Mouse (Mus musculus) adrenal gland, postnatal 4 days (tissue): ENCODE results near the gene Igf2bp3. TPM values are rescaled to one million over a fixed set of nuclear protein-coding genes. Genes with fewer than 3 reads are reported as not detected.

Source experiments
- DNase-seq, 2 experiments: peaks; one replicate each; pipeline ENCODE4 v3.0.0; 2021 to 2022; ENCODE audit warnings: low spot score in 2 of 2, mixed read lengths in 2 of 2
- total RNA-seq, 2 experiments: library from RNA; stranded (reverse); gene quantifications; 2 replicates each; pipeline ENCODE4 v1.2.3; 2021

The Igf2bp3 gene
- total RNA-seq, 2 experiments from 2014 or later: 16.9 to 17.5 TPM

DNA sequence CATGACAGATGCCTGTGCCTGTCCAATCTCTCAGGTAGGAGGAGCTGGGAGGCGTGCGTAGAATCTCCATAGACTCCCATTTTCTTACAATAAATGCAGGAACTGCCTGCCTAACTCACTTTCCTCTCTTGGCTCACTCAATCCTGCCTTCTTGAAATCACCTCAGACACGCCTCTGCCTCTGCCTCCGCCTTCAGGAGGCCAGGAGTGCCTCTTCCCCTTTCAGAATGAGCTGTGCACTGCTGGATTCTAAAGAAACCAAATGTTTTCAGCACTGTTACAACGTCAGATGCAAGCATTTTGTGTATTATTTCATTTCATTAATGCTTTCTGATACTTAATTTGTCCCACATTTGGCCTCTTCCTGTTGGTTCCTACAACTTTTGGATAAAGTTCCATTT is 38.7 kb downstream of the Igf2bp3 start:
- DNase-seq: no peak

DNA sequence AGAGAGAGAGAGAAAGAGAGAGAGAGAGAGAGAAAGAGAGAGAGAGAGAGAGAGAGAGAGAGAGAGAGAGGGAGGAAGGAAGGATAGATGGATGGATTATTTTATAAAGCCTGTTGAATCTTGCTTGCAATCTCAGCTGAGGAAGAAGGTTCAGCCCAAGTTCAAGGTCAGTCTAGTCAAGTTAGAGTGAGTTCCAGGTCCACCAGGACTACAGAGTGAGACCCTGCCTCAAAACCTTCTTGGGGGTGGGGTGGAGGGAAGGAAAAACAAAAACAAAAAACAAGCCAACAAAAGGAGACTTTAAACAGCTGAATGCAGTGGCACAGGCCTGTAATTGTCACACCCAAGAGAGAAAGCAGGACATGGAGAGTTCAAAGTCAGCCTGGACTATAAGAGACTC is 40.1 kb downstream of the Igf2bp3 start:
- no peak for DNase-seq

DNA sequence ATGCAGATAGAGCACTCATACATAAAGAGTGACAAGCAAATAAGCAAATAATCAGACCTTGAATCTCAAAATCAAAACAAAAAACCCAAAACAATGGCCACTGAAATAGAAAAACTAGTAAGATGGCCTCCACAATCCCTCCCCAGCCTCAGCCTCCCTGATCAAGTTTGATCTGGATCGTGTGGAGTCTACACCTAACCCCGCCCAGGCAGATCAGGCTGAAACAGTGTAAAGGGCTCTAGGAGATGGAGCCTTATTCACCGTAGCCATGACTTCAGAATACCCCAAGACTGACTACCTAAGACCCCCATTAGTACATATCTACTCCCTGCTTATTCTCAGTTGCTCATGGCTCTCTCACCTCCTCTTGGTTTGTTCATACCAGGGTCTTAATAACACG is 41.1 kb downstream of the Igf2bp3 start:
- no peak for DNase-seq

DNA sequence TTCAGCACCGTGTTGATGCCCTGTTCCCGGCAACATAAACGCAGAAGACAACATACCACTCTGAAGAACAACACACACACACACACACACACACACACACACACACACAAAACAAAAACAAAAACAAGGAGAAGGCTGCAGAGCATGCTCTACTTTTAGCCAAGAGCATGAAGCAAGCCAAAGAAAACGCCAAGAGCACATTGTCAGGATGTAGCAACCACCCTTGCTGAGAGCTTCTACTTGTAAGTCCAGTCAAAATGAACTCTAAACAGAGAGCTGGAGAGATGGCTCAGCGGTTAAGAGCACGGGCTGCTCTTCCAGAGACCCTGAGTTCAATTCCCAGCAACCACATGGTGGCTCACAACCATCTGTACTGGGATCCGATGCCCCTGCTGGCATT is 41.5 kb downstream of the Igf2bp3 start:
- no peak for DNase-seq

DNA sequence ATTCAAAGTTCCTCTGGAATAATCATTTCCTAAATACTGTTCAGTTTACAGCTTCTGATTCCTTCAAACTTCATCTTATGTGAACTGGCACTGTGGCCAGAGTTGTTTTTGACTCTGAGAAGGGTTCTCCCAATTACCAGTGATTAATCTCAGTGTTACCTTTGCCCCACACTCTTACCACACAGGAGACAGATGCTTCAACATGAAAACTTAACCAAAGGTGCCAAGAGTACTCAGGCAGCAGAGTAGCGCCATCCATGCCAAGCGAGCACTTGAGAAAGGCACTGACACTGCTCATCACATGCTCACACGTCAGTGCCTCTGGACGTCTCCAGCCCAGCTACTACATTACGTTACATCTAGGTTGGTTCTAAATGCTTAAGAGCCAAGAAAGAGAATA is 43.5 kb downstream of the Igf2bp3 start:
- DNase-seq: no peak

DNA sequence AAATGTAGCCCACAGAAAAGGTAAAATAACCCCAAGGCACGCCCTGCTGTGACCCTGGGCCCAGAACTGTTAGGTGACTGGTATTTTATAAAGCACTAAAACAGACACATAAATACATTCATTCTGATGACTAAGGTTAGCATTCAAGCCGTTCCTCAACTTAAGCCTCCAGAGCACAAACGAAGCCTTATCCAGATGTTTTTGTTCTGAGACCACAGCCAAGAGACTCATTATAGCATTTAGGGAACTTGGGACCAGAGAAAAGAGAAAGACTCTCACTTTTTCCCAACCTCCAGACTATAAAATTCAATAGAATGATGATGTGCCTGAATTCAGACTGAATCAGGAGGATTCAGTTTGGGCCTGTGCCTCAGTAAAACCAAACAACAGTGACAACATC is 46.1 kb downstream of the Igf2bp3 start:
- no peak for DNase-seq

DNA sequence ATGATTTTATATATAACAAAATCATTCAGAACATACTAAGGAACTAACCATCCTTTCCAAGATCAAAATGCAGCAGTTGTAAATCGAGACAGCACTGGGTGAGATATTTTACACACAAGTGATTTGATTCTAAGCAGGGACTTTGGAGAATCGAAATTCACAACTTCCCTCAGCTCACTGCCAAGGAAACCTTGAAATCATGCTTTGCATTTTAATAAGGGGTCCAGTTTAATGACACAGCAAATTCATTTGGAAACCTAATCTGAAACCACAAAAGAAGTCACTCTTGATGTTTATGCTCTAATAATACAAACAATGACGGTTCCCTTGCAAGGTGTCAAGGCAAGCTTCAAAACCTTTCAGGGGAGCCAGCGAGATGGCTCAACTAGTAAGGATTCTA is 47.4 kb downstream of the Igf2bp3 start:
- DNase-seq: no peak

DNA sequence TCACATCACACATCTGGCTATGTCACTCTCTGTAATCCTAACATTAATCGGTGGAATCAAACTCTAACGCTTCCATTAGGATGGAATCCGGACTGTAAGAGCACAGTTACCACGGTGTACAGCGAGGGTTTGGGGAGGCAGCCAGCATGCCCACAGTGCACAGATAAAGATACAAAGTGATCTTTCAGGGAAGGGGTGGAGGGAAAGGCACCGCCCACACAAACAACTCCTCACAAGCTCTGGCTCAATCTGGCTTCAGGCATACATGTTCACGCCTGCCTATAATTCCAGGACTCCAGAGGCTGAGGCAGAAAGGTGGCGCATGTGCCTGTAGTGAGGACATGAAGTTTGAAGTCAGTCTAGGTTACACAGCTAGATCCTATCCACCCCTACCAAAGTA is 48.4 kb downstream of the Igf2bp3 start:
- no peak for DNase-seq

DNA sequence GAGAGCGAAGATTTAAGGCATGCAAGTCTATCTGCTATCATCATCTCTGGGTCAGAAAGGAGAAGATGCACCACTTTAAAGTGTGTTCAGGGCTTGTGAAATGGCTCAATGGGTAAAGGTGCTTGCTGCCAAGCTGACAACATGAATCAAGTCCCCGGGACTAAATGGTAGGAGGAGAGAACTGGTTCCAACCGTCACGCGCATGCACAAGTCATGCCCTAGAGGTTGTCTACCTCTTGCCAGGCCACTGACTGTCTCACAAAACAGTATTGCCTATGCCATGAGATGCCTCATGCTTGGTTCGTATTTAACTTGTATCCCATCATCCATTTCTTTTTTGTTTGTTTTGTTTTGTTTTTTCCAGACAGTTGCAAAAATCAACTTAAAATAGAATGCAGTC is 48.9 kb downstream of the Igf2bp3 start:
- no peak for DNase-seq

DNA sequence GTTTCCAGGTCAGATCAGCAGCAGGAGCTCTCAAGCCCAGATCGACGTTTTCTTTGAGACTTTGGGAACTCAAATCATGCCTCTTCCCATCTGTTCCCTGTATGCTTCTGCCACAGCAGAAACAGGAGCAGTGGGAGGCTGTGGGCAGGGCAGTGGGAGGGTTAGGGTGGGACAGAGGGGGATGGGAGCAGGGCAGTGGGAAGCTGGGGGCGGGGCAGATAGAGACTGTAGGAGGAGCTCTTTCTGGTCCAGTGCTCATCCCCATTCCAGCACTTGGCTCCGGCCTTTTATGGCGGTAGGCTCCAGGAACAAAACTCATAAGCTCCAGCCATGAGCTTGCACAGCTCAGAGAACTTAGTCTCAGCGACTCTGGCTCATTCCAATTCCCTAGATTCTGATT is 49.7 kb downstream of the Igf2bp3 start:
- DNase-seq: no peak

DNA sequence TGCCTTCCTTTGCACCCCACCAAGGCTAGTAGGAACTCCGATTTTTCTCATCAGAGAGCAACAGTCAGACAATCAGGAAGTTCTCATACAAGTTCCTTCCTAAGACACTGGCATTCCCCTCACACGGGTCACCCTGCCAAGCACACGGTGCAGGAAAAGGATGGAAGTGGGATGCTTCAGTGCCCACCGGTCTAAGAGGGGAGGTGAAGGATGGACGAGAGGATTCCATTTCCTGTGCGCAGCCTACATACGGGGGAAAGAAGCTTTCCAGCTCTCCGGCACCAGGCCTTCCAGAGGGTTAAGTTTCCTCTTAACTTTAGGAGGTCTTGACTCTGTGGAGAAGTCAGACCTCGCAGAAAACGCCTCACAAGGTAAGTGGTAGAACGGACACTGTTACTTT is 50.1 kb downstream of the Igf2bp3 start:
- DNase-seq: no peak

DNA sequence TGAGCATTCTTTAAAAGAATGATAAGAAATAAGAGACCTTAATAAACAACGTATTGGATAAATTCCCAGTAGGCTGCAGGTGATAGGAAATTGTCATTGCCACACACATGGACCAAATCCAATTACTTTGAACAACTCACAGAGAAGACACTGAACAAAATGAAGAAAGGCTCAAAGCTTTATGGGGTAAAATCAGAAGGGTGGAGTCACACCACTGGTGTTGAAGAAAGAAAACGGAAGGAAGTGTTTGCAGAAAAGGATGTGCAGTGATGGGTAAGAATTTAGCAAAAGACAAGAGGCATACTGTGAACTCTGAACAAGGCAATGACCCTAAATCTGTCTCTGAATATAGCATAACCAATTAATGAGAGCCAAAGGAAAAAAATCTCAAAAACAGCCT is 54.8 kb downstream of the Igf2bp3 start:
- no peak for DNase-seq

DNA sequence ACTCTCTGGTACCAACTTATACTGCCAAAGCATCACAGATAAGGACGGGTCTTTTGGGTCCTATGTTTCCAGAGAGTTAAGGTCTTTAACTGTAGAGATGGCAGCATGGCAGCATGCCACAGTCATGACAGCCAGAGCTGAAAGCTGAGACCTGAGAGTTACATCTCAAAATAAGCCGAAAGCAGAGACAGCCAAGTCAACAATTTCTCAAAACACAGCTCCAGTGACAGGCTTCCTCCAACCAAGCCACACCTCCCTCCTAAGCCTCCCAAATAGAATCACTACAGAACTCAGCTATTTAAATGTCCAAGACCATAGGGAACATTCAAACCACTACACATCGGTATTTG is 58.0 kb downstream of the Igf2bp3 start:
- DNase-seq: no peak

DNA sequence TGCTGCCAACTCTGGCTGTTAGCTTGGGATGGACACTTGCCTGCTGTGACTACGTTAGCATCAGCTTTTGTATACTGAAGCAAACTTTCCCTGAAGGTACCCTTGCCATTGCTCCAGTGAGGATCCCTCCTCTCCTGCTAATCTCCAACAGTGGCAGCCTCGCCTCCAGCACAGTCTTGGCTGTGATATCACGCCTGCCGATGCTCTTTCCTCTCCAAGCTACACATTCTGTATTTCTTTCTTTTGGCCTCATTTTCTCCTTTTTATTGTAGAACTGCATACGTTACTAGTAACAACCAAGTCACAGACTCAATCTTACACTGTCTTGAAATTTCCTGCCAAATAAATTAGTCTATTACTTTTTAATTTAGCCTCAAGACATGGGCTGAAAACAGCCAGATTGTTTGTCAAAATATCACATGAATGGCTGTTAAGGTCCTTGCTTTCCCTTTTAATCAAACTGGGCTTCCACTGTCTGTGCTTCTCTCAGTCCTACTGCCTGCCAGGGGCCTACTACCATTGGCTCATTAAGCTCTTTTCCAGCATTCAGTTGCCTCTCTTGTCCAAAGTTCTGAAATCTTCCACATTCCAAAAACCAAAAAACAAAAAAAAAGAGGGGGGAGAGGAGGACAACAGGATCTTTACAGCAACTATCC is 58.5 kb downstream of the Igf2bp3 start:
- no peak for DNase-seq

DNA sequence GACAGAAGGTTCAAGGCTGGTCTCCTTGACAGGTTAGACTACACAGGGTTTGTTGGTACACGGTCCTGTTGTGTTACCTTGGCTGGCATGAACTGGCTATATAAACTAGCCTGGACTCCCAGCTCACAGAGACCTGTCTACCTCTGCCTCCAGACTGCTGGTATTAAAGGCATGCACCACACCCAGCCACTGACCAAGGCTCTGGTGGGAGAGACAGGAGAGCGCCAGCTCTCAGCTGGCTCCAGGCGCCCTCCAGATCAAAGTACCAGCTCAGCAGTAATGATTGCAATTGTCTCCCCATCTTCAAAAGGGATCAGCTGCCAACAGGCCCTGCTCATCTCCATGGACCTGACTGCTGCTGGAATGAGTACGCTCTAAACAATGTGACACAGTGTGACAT is 63.3 kb downstream of the Igf2bp3 start:
- no peak for DNase-seq

DNA sequence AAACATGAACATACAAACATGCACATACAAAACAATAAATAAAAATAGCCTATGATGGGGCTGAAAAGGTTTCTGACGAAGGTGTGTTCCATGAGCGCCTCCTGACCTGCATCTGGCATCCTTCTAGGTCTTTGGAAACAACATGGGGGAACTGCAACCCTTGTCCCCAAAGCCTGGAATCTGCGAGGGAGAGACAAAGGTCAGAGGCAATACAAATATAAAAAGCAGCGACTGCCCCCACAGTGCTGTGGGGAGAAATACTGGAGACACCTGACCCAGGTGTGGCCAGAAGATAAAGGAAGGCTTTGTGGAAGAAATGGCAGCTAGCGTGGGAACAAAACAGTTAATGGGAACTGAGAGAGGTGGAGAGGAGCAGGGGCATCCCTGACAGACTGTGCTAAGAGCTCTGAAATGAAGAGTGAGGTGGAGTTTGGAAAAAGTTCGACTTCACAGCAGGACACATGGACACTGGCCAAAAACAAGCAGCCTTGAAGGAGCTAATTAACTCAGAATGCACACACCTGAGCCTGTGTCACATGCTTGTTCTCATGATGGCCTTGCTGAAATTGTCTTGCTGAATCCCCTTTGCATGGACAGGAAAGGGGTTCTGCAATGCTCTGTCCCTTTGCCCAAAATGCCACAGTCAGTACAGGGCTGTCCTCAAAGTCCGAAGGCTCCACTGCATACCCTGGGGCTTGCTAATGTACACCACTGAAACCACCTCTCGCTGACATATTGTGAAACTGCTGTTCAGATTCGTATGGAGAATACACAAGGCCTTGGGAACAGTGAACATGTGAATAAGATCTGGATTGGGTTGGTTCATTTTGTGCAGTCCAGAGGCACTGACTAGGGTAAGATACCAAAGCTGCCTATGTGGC is 64.2 kb downstream of the Igf2bp3 start:
- DNase-seq: no peak

DNA sequence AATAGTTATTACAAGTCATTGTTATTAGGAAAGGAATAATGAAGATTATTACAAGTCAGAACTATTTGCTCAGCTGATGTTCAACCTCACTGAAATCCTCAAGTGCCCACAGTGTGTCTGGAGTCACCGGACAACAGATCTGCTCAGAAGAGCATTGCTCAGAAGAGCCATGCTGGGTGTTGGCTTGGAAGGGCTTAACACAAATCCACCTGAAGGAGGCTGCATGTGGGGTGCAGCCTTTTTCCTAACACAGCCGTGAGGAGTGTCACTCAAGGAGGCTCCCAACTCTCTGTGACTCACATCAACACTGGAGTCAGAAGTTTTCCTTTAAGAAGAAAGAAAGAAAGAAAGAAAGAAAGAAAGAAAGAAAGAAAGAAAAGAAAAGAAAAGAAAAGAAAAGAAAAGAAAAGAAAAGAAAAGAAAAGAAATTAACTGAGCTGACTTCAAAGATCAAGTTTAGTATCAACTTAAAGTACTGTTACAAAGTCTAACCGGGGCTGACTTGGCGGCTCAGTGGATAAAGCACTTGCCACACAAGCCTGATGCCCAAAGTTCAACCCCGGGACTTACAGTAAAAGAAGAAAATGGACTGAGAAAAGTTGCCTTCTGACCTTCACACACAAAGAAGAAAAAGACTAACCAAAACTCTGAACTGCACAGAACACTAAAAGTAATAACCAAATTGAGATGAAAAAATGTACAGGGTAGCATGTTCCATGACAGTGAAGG is 65.4 kb downstream of the Igf2bp3 start:
- no peak for DNase-seq

DNA sequence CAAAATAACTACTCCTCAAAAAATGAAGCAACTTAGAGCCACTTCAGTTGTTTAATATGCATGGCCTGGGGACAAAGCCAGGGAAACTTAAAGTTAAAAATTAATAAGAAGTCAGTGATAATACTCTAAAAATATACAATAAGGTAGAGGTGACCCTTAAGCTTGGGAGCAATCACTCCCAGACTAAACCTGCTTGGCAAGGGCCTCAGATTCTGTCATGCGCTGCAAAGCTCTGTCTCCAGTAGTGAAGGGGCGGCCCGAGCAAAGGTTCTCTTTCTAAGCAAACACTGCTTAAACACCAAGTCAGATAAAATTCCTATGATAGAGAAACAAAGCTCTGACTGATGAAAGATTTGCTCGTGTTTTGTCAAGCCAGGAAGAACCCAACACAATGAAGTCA is 66.0 kb downstream of the Igf2bp3 start:
- no peak for DNase-seq

DNA sequence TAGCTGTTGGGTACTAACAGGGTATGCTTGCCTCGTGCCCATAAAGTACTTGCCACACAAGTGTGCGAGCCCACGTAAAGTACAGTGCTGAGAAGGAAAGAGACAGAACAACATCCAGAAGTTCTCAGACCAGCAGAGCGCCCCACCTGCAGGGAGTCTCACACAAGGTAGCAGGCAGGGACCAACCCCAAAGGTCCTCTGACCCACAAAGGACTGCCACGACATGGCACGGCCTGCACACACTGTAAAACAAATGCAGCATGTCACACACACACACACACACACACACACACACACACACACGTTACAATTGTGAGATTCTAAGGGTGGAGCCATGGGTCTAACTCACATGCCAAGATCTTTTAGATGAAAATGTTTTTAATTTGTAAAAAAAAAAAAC is 66.4 kb downstream of the Igf2bp3 start:
- DNase-seq: no peak

DNA sequence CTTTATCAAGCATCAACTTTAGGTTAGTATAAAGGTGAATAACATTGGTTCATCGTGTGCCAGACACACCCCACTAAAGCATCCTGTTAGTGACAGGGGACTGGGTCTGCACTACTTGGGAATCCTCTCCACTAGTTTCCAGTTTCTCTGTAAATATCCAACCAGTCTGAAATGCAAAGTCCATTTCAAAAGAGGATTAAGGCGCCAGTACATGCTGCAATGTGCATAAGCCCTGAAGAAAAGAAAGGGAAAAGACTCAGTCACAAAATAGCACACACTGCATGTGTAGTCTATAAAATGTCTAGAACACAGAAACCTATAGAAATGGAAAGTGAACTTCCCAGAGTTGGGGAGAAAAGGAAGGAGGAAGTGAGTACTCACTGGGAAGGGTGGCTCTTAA is 68.3 kb downstream of the Igf2bp3 start:
- DNase-seq: no peak

DNA sequence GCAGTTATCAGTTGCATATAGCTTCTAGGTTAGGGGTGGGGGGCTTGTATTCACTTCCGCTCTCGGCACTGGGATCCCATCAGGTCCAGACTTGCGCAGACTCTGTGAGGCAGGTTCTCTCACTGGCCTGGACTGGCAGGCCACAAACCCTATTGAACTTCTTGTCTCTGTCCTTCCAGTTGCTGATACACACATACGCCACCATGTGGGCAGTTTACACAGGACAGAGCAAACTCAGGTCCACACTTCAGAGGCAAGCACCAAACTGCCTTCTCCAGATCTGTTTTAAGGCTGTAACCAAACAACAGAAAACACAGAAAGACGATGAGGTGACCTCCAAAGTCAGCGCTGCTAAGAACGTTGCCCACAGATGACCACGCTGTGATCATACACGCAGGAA is 72.3 kb downstream of the Igf2bp3 start:
- no peak for DNase-seq

DNA sequence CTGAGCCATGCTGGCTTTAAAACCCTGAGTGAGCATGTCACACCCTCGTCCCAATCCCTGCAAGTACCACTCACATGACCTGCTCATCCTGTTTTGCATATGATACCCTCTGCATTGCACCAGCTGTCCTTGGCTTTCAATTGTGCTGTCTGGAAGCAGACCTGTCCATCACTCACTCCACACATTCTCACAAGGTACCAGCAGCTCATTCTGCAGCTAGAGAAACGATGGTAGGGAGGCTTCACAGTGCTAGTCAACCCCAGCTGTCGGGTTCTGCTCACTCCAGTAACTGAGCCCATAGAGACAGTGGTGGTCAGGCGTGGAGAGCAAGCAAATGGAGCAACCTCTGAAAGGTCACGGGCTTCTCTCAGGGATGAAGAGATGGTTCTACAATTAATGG is 73.6 kb downstream of the Igf2bp3 start:
- DNase-seq: no peak
